Mouse (Mus musculus): Measurements from ENCODE around the gene Mtcl1. TPM values are rescaled to one million over a fixed set of nuclear protein-coding genes. Genes with fewer than 3 reads are reported as not detected.

Gene Mtcl1
- total RNA-seq, 2 experiments from 2014 or later = 7.6 to 9.2 TPM

- intact Hi-C loops (cut with DNase I; ENCODE audit: low total_unique reads) = no loop called here
These were observed 106.6 kb downstream of the Mtcl1 start for GRCm38 (mm10) chr17:66342932-66343331.

GRCm38 (mm10) chr17:66341670-66342069, 107.9 kb downstream of the Mtcl1 start:
- DNase-seq = no peak
- intact Hi-C loops (cut with DNase I; ENCODE audit: low total_unique reads) = no loop called here

More at GRCm38 (mm10) chr17:66342932-66343331, 106.6 kb downstream of the Mtcl1 start:
- DNase-seq = no peak

- intact Hi-C loops (cut with DNase I; ENCODE audit: low total_unique reads) = no loop called here
- no peak for DNase-seq
These were observed 108.8 kb downstream of the Mtcl1 start for GRCm38 (mm10) chr17:66340798-66341197.

GRCm38 (mm10) chr17:66337929-66338328, 111.6 kb downstream of the Mtcl1 start:
- no peak for DNase-seq
- intact Hi-C loops (cut with DNase I; ENCODE audit: low total_unique reads) = no loop called here

GRCm38 (mm10) chr17:66335568-66335967, 114.0 kb downstream of the Mtcl1 start:
- DNase-seq = no peak

GRCm38 (mm10) chr17:66334894-66335293, 114.7 kb downstream of the Mtcl1 start:
- DNase-seq = no peak
- intact Hi-C loops (cut with DNase I; ENCODE audit: low total_unique reads) = no loop called here

More at GRCm38 (mm10) chr17:66335568-66335967, 114.0 kb downstream of the Mtcl1 start:
- intact Hi-C loops (cut with DNase I; ENCODE audit: low total_unique reads) = no loop called here

GRCm38 (mm10) chr17:66331207-66331606, 118.3 kb downstream of the Mtcl1 start:
- DNase-seq = no peak
- intact Hi-C loops (cut with DNase I; ENCODE audit: low total_unique reads) = no loop called here

- intact Hi-C loops (cut with DNase I; ENCODE audit: low total_unique reads) = no loop called here
- no peak for DNase-seq
These were observed 123.0 kb downstream of the Mtcl1 start for GRCm38 (mm10) chr17:66326552-66327045.

- intact Hi-C loops (cut with DNase I; ENCODE audit: low total_unique reads) = no loop called here
These were observed 123.4 kb downstream of the Mtcl1 start for GRCm38 (mm10) chr17:66326204-66326545.

GRCm38 (mm10) chr17:66325440-66326203, 123.9 kb downstream of the Mtcl1 start:
- intact Hi-C loops (cut with DNase I; ENCODE audit: low total_unique reads) = no loop called here
- no peak for DNase-seq

More at GRCm38 (mm10) chr17:66326204-66326545, 123.4 kb downstream of the Mtcl1 start:
- DNase-seq = no peak

- DNase-seq = no peak
- intact Hi-C loops (cut with DNase I; ENCODE audit: low total_unique reads) = no loop called here
These were observed 124.7 kb downstream of the Mtcl1 start for GRCm38 (mm10) chr17:66324836-66325235.

- intact Hi-C loops (cut with DNase I; ENCODE audit: low total_unique reads) = no loop called here
- no peak for DNase-seq
These were observed 126.8 kb downstream of the Mtcl1 start for GRCm38 (mm10) chr17:66322646-66323255.

GRCm38 (mm10) chr17:66321933-66322332, 127.6 kb downstream of the Mtcl1 start:
- DNase-seq = no peak
- intact Hi-C loops (cut with DNase I; ENCODE audit: low total_unique reads) = no loop called here

- intact Hi-C loops (cut with DNase I; ENCODE audit: low total_unique reads) = no loop called here
- no peak for DNase-seq
These were observed 128.7 kb downstream of the Mtcl1 start for GRCm38 (mm10) chr17:66320716-66321372.

- intact Hi-C loops (cut with DNase I; ENCODE audit: low total_unique reads) = no loop called here
These were observed 131.5 kb downstream of the Mtcl1 start for GRCm38 (mm10) chr17:66318031-66318430.

GRCm38 (mm10) chr17:66317576-66317975, 132.0 kb downstream of the Mtcl1 start:
- no peak for DNase-seq
- intact Hi-C loops (cut with DNase I; ENCODE audit: low total_unique reads) = no loop called here

More at GRCm38 (mm10) chr17:66318031-66318430, 131.5 kb downstream of the Mtcl1 start:
- DNase-seq = no peak

GRCm38 (mm10) chr17:66317156-66317555, 132.4 kb downstream of the Mtcl1 start:
- DNase-seq = no peak
- intact Hi-C loops (cut with DNase I; ENCODE audit: low total_unique reads) = no loop called here

- intact Hi-C loops (cut with DNase I; ENCODE audit: low total_unique reads) = no loop called here
- no peak for DNase-seq
These were observed 134.1 kb downstream of the Mtcl1 start for GRCm38 (mm10) chr17:66315451-66315850.

GRCm38 (mm10) chr17:66314566-66315285, 134.8 kb downstream of the Mtcl1 start:
- intact Hi-C loops (cut with DNase I; ENCODE audit: low total_unique reads) = no loop called here

GRCm38 (mm10) chr17:66301906-66302305, 147.6 kb downstream of the Mtcl1 start:
- DNase-seq = no peak
- intact Hi-C loops (cut with DNase I; ENCODE audit: low total_unique reads) = no loop called here

More at GRCm38 (mm10) chr17:66314566-66315285, 134.8 kb downstream of the Mtcl1 start:
- DNase-seq = no peak

Data from gastrocnemius, postnatal 14 days (tissue).